Mouse (Mus musculus): Measurements from ENCODE around the gene Csf2. TPM values are rescaled to one million over a fixed set of nuclear protein-coding genes. Genes with fewer than 3 reads are reported as not detected.

Gene Csf2
- polyA plus RNA-seq, 1 experiment from 2014 or later, result not detected

DNA sequence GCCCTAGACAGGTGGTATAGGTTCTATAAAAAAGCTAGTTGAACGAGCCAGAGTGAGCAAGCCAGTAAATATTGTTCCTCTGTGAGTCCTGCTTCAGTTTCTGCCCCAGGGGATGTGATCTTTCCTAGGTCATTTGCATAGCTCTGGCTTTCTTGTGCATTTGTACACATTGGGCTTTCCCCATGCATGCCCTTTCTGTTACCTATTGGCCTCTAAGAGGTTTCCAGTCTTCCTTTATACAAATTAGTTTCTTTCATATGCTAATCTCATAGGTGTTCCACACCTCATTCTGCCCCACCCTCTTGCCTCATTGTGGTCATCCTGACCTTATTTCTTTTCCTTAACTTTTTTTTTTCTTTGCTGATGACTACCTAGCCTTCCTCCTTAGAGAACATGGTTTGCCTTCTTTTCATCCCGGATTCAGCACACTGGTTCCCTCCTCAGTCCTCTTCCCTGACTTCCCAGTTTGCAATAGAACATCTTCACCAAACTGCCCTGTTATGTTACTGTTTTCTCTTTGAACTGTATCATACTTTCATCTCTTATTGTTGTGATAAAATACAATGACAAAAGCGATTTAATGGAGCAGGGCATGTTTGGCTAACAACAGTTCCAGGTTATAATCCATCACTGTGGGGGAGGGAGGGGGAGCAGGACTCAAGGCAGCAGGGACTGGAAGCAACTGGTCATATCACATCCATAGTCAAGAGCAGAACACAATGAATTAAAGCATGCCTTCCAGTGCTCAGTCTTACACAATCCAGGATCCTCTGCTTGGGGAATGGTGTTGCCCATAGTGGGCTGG is 47.4 kb downstream of the Csf2 start:
- Histone ChIP-seq H3K27me3 (no peaks in the 10 kb centered on the region), H3K9ac (no peak overlapping the region), H3K36me3 (no peaks in the 10 kb centered on the region), H3K4me1 (replicated peaks) (no peaks in the 10 kb centered on the region), H3K4me2 (no peak overlapping the region), H3K27ac (replicated peaks) (no peak overlapping the region), H3K4me3 (no peak overlapping the region), H3K9me3 (no peaks in the 10 kb centered on the region)
- no peak for ATAC-seq (ENCODE audit: low FRiP score, low read depth)
- WGBS, result 76% methylated on average over 3 of the region's 3 CpGs

DNA sequence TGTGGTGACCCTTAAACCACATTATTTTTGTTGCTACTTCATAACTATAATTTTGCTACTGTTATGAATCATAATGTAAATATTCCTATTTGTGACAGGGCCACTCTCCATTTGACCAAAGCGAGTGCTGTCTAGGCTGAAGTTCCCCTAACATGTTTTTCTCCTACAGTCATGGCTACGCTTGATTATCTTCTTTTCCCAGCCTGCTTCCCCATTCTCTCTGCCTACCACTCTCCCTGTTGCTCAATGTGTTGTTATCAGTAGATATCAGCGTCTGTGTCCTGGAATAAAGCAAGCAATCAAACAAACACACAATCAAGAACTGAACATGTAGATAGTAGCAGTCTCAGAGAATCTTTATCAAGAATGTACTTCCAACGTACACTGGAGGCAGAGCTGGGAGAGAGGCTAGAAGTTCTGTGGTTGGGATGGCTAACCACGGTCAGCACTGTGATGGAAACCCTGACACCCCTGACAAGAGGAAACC is 48.1 kb downstream of the Csf2 start:
- H3K36me3 ChIP-seq, result no peaks in the 10 kb centered on the region
- H3K4me3 ChIP-seq, result no peak overlapping the region
- H3K27ac ChIP-seq (replicated peaks), result no peak overlapping the region
- no peak overlapping the region for H3K4me2 ChIP-seq
- H3K4me1 ChIP-seq (replicated peaks), result no peaks in the 10 kb centered on the region
- H3K27me3 ChIP-seq, result no peaks in the 10 kb centered on the region
- H3K9ac ChIP-seq, result no peak overlapping the region
- WGBS, result 90% methylated on average over 5 of the region's 5 CpGs
- H3K9me3 ChIP-seq, result no peaks in the 10 kb centered on the region
- ATAC-seq (ENCODE audit: low FRiP score, low read depth), result no peak

Other genes starting within 250 kb of the Csf2 start
- 4.4 and 5.3 TPM in 2 replicates for gene Slc22a4, start 221.6 kb downstream of the Csf2 start, polyA plus RNA-seq (2015; fragmentation: Nextera tagmentation; extraction: Ambion mirVana)
- 28.2 and 33.4 TPM in 2 replicates for gene Pdlim4, start 180.7 kb downstream of the Csf2 start, polyA plus RNA-seq (2015; fragmentation: Nextera tagmentation; extraction: Ambion mirVana)
- gene P4ha2, start 149.6 kb downstream of the Csf2 start, polyA plus RNA-seq (2015; fragmentation: Nextera tagmentation; extraction: Ambion mirVana), result 9.2 and 10.1 TPM in 2 replicates
- not detected in 2 replicates for gene Il3, start 17.6 kb upstream of the Csf2 start, polyA plus RNA-seq (2015; fragmentation: Nextera tagmentation; extraction: Ambion mirVana)
- gene Acsl6, start 54.1 kb upstream of the Csf2 start, polyA plus RNA-seq (2015; fragmentation: Nextera tagmentation; extraction: Ambion mirVana), result 44.0 and 45.4 TPM in 2 replicates
- not detected in 2 replicates for gene Meikin, start 121.0 kb upstream of the Csf2 start, polyA plus RNA-seq (2015; fragmentation: Nextera tagmentation; extraction: Ambion mirVana)
- 8.9 and 9.6 TPM in 2 replicates for gene Fnip1, start 188.5 kb upstream of the Csf2 start, polyA plus RNA-seq (2015; fragmentation: Nextera tagmentation; extraction: Ambion mirVana)

Measured in hindbrain, embryonic 15.5 days (tissue).